Mouse (Mus musculus) neural tube, embryonic 11.5 days (tissue): ENCODE measurements at regions not wholly inside any gene's neighbourhood (a gene's known extent, or its start where the extent isn't known, plus 50 kb on each side); places are given as distances from the start of the nearest gene placed in this dataset.
"Not testable (repeated sequence)": the region's sequence is repeated elsewhere in the genome, so short reads cannot be mapped to it uniquely, and the experiment has no call there.

Source experiments
- ATAC-seq: fragments of 200-750 bp; cut with Nextera tagmentation; 2 replicates; pipeline ENCODE4 v1.8.0; 2017; ENCODE audit warnings: moderate number of reproducible peaks, mild to moderate bottlenecking, moderate TSS enrichment, moderate library complexity; ENCODE audit not compliant: insufficient read depth, low FRiP score, low TSS enrichment
- DNase-seq: peaks from one replicate; pipeline ENCODE4 v3.0.0-alpha.2; 2015; ENCODE audit warnings: low spot score
- H3K27ac ChIP-seq: fragments of 300-500 bp; sonication (generic); 2 replicates; pipeline ENCODE4 v1.5.1; 2014; ENCODE audit warnings: low read depth, mild to moderate bottlenecking, low read length
- H3K27me3 ChIP-seq: fragments of 300-500 bp; sonication (generic); 2 replicates; pipeline ENCODE4 v1.6.1; 2014; ENCODE audit warnings: mild to moderate bottlenecking, low read length, mixed read lengths; ENCODE audit not compliant: control insufficient read depth, insufficient read depth
- H3K36me3 ChIP-seq: fragments of 300-500 bp; sonication (generic); 2 replicates; pipeline ENCODE4 v1.6.1; 2014; ENCODE audit warnings: mild to moderate bottlenecking, low read length, moderate library complexity, mixed read lengths; ENCODE audit not compliant: control insufficient read depth, insufficient read depth
- H3K4me1 ChIP-seq: fragments of 300-500 bp; sonication (generic); 2 replicates; pipeline ENCODE4 v1.6.1; 2014; ENCODE audit warnings: low read length, mixed read lengths; ENCODE audit not compliant: control insufficient read depth, insufficient read depth
- H3K4me2 ChIP-seq: fragments of 300-500 bp; sonication (generic); 2 replicates; pipeline ENCODE4 v1.6.1; 2014; ENCODE audit warnings: low read depth, mild to moderate bottlenecking, moderate library complexity
- H3K4me3 ChIP-seq: fragments of 300-500 bp; sonication (generic); 2 replicates; pipeline ENCODE4 v1.5.1; 2014; ENCODE audit warnings: low read depth, low read length
- H3K9ac ChIP-seq: fragments of 300-500 bp; sonication (generic); 2 replicates; pipeline ENCODE4 v1.6.1; 2014; ENCODE audit warnings: mild to moderate bottlenecking, low read length
- H3K9me3 ChIP-seq: fragments of 300-500 bp; sonication (generic); 2 replicates; pipeline ENCODE4 v1.6.1; 2016; ENCODE audit warnings: low read length; ENCODE audit not compliant: control insufficient read depth
- WGBS: fragments of 180-500 bp; shearing (Covaris S2); extraction: QIAGEN DNeasy Blood & Tissue Kit; methylation state at CpG from one replicate; pipeline ENCODE4 v1.1.7; 2014; 5-methylcytosine and 5-hydroxymethylcytosine counted together

GRCm38 (mm10) chr3:113703040-113703439 lies 73.1 kb upstream of the Rnpc3 start:
- peak; percentile 43 for DNase-seq
- not testable (repeated sequence) for H3K36me3 ChIP-seq

GRCm38 (mm10) chr3:113699063-113699462 lies 69.1 kb upstream of the Rnpc3 start:
- Histone ChIP-seq H3K36me3 (no peaks in the 10 kb centered on the region), H3K4me3 (no peak overlapping the region), H3K4me2 (no peak overlapping the region), H3K9ac (no peak overlapping the region), H3K9me3 (no peaks in the 10 kb centered on the region), H3K4me1 (no peaks in the 10 kb centered on the region), H3K27me3 (no peaks in the 10 kb centered on the region), H3K27ac (no peak overlapping the region)
- no peak for ATAC-seq
- 74% methylated on average over 3 of the region's 3 CpGs for WGBS
- DNase-seq, result no peak

More at GRCm38 (mm10) chr3:113703040-113703439, 73.1 kb upstream of the Rnpc3 start:
- H3K4me3 ChIP-seq, H3K27ac ChIP-seq, H3K9me3 ChIP-seq, H3K4me1 ChIP-seq, H3K4me2 ChIP-seq, ATAC-seq, H3K9ac ChIP-seq, H3K27me3 ChIP-seq: not testable (repeated sequence)
- 96% methylated on average over 3 of the region's 3 CpGs for WGBS

- Histone ChIP-seq H3K4me1 (no peaks in the 10 kb centered on the region), H3K4me3 (no peak overlapping the region), H3K9me3 (no peaks in the 10 kb centered on the region), H3K27ac (no peak overlapping the region), H3K27me3 (no peaks in the 10 kb centered on the region), H3K9ac (no peak overlapping the region), H3K4me2 (no peak overlapping the region), H3K36me3 (no peaks in the 10 kb centered on the region)
- DNase-seq, result no peak
- 73% methylated on average over 2 of the region's 2 CpGs for WGBS
- no peak for ATAC-seq
Observed at GRCm38 (mm10) chr3:113697471-113697870, 67.5 kb upstream of the Rnpc3 start.

DNA sequence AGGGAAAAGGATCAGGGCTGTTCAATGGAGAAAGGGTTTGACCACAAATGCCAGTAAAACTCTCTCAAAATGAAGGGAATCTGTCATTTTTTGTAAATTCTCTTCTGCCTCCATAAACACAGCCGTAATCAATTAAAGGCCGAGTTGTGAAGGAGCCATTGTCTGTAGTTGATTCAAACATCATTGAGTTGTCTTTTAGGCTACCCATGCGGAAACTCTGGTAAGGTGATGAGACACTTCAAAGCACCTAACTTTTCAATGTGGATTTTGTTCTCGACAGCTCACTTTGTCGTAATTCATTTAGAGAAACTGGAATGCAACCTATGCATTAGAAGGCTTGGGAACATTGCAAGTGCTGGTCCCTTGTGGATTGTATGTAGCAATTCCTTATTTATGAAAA lies 66.6 kb upstream of the Rnpc3 start:
- 51% methylated on average over 5 of the region's 5 CpGs for WGBS
- Histone ChIP-seq H3K9ac (no peak overlapping the region), H3K4me1 (no peaks in the 10 kb centered on the region), H3K9me3 (no peaks in the 10 kb centered on the region), H3K27ac (no peak overlapping the region), H3K36me3 (no peaks in the 10 kb centered on the region), H3K4me3 (no peak overlapping the region), H3K4me2 (no peak overlapping the region), H3K27me3 (no peaks in the 10 kb centered on the region)
- DNase-seq (no peak), ATAC-seq (no peak)
